Mouse (Mus musculus) hindbrain, embryonic 14.5 days (tissue): ENCODE measurements around the gene Pex19. TPM values are rescaled to one million over a fixed set of nuclear protein-coding genes. Genes with fewer than 3 reads are reported as not detected.

ENCODE experiments used
- ATAC-seq: fragments of 200-750 bp; cut with Nextera tagmentation; 2 replicates; pipeline ENCODE4 v1.8.0; 2017; ENCODE audit warnings: moderate number of reproducible peaks, mild to moderate bottlenecking, moderate TSS enrichment, moderate library complexity; ENCODE audit not compliant: low FRiP score
- DNase-seq: peaks from one replicate; pipeline ENCODE4 v3.0.0-alpha.2; 2015; ENCODE audit warnings: low spot score
- H3K27ac ChIP-seq: fragments of 300-500 bp; sonication (generic); 2 replicates; pipeline ENCODE4 v1.5.1; 2014; ENCODE audit warnings: mild to moderate bottlenecking, moderate library complexity
- H3K27me3 ChIP-seq: fragments of 300-500 bp; sonication (generic); 2 replicates; pipeline ENCODE4 v1.6.1; 2014; ENCODE audit warnings: mild to moderate bottlenecking, low read length, mixed read lengths; ENCODE audit not compliant: control insufficient read depth, insufficient read depth
- H3K36me3 ChIP-seq: fragments of 300-500 bp; sonication (generic); replicated peaks from 2 replicates; pipeline ENCODE4 v1.6.1; 2014; ENCODE audit not compliant: control insufficient read depth, insufficient read depth
- H3K4me1 ChIP-seq: fragments of 300-500 bp; sonication (generic); replicated peaks from 2 replicates; pipeline ENCODE4 v1.6.1; 2014; ENCODE audit warnings: antibody characterized with exemption, low read length, mixed read lengths; ENCODE audit not compliant: control insufficient read depth, insufficient read depth
- H3K4me2 ChIP-seq: fragments of 300-500 bp; sonication (generic); replicated peaks from 2 replicates; pipeline ENCODE4 v1.6.1; 2014; ENCODE audit warnings: mild to moderate bottlenecking, moderate library complexity
- H3K4me3 ChIP-seq: fragments of 300-500 bp; sonication (generic); replicated peaks from 2 replicates; pipeline ENCODE4 v1.5.1; 2014; ENCODE audit warnings: mild to moderate bottlenecking, low read length
- H3K9ac ChIP-seq: fragments of 300-500 bp; sonication (generic); 2 replicates; pipeline ENCODE4 v1.6.1; 2014
- H3K9me3 ChIP-seq: fragments of 300-500 bp; sonication (generic); 2 replicates; pipeline ENCODE4 v1.6.1; 2016; ENCODE audit warnings: low read length; ENCODE audit not compliant: control insufficient read depth
- WGBS: fragments of 180-500 bp; shearing (Covaris S2); extraction: QIAGEN DNeasy Blood & Tissue Kit; methylation state at CpG from one replicate; pipeline ENCODE4 v1.1.7; 2014; 5-methylcytosine and 5-hydroxymethylcytosine counted together
- polyA plus RNA-seq: library from polyadenylated mRNA; unstranded; fragments of >200 nt; fragmentation: Nextera tagmentation; extraction: Ambion mirVana; gene quantifications from 2 replicates; pipeline ENCODE4 v1.2.1, GENCODE M21; 2014

The Pex19 gene
- 150 and 153 TPM in 2 replicates for polyA plus RNA-seq

DNA sequence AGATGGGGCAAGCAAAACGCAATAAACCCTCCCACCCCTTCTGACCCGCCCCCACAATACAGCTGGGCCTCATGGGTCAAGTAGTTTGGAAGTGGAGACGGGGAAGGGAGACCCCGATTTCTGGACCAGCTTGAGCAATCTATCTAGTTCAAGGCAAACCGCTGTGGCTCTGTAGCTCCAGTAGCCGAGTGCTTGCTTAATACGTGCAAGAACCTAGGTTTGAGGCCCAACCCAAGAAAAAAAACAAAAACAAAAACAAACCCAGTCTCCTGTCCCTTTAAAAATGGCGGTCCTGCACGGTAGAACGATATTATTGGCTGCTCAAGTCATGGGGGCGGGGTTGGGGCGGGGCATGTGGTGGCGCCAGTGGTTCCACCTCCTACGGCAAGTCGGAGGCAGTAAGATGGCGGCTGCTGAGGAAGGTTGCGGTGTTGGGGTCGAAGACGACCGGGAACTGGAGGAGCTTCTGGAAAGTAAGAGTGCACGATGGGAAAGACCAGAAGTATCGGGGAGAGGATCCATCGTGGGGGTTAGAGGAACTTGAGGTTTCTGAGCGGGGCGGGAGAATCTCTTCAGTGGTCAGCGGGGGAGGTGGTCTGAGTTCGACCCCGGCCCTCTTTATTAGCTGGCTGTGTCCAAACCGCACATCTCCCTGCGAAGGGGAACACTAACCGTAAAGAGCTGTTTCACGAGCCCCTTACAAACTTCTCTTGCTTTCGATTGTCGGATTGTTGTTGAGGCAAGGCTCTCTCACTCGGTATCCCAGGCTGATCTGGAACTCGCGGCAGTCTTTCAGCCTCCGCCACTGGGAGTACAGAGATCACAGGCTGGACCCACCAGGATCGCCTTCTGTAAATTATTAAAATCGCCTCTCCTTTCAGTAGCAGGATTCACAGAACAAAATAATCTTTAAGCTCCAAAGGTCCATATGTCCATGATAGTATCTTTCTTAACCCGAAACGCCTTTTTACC is at the start of gene Pex19:
Pex19 (plus strand) TSS at position 380 of the 972 bp plus-strand sequence.
- Histone ChIP-seq H3K4me3 (peak within 1 kb of the TSS; percentile 77), H3K9me3 (no peaks in the 10 kb centered on the region), H3K27me3 (no peaks in the 10 kb centered on the region), H3K36me3 (peaks cover 55% of the 10 kb centered on the region), H3K27ac (no peak within 1 kb of the TSS), H3K4me2 (peak within 1 kb of the TSS; percentile 76), H3K9ac (peak within 1 kb of the TSS; percentile 80), H3K4me1 (peaks cover 8% of the 10 kb centered on the region)
- peak; percentile 98 for ATAC-seq
- peak; percentile 91 for DNase-seq
- WGBS, result 1% methylated on average over 42 of the region's 42 CpGs

DNA sequence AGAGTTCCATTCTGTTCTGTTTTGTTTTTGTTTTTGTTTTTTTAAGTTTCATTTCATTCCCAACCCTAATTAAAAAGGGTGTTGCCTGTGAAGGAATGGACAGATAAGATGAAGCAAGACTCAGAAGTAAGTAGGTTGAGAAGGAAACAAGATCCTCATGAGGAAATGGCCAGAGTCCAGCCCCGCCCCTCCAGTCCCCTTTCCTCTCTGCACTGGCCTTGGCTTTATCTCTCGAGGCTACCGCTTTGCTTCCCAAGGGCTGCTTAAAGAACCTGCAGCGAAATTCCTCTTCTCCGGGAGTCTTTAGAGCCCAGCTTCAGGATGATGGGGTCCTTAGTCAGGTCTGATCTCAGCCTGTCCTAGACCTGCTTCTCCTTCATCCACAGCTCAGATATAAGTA is 48.6 kb upstream of the Pex19 start:
- Histone ChIP-seq H3K36me3 (peaks cover 69% of the 10 kb centered on the region), H3K9me3 (no peaks in the 10 kb centered on the region), H3K4me1 (peaks cover 8% of the 10 kb centered on the region), H3K27ac (no peak overlapping the region), H3K4me2 (no peak overlapping the region), H3K27me3 (no peaks in the 10 kb centered on the region), H3K4me3 (no peak overlapping the region), H3K9ac (no peak overlapping the region)
- DNase-seq (no peak), ATAC-seq (no peak)
- 80% methylated on average over 5 of the region's 5 CpGs for WGBS

DNA sequence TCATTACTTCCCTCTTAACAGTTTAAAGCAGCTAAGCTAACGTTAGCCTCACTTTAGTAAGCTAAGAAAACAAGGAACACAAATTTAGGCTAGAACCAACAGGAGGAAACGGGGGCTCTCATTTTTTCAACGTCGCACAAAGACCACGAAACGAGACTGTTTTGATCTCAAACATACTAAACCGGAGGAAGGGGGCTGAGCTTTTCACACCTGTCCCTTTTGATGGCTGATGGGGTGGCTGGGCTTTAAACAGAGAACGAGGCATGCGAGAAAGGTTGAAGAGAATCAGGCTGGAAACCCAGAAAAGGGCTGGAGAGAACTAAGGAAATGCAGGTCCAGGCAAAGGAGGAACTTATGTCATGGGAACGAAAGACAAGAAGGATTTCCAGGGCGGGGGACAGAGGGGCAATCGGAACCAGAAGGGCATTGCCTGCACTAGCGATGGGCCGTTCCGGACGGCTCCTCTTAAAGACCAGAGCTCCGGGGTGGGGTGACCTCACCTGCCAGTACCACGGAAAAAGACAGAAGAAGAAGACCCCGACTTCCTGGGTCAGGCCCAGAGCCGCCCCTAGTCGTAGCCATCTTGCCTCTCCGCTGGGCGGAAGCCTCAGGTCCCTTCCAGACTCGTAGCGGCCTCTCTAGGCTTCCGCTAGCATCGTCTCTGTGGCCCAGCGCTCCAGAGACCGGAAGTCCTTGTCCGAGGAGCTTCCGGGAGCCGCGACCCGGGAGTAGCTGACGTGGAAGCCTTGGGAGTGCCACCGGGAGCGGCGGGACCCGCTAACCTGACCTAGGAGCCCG is 44.3 kb upstream of the Pex19 start, which contains the start of the genes Copa and Ncstn:
Copa (plus strand) TSS at position 429 of the 798 bp plus-strand sequence.
Ncstn (minus strand) TSS at position 695 of the 798 bp plus-strand sequence.
- under 1% methylated on average over 40 of the region's 40 CpGs for WGBS
- Histone ChIP-seq H3K9ac (peak within 1 kb of the TSS; percentile 89), H3K27ac (peak within 1 kb of the TSS; percentile 88), H3K9me3 (no peaks in the 10 kb centered on the region), H3K4me2 (peak within 1 kb of the TSS; percentile 79), H3K4me3 (peak within 1 kb of the TSS; percentile 74), H3K27me3 (no peaks in the 10 kb centered on the region), H3K4me1 (peaks cover 22% of the 10 kb centered on the region), H3K36me3 (peaks cover 27% of the 10 kb centered on the region)
- ATAC-seq, result peak; percentile 99
- peak; percentile 95 for DNase-seq

DNA sequence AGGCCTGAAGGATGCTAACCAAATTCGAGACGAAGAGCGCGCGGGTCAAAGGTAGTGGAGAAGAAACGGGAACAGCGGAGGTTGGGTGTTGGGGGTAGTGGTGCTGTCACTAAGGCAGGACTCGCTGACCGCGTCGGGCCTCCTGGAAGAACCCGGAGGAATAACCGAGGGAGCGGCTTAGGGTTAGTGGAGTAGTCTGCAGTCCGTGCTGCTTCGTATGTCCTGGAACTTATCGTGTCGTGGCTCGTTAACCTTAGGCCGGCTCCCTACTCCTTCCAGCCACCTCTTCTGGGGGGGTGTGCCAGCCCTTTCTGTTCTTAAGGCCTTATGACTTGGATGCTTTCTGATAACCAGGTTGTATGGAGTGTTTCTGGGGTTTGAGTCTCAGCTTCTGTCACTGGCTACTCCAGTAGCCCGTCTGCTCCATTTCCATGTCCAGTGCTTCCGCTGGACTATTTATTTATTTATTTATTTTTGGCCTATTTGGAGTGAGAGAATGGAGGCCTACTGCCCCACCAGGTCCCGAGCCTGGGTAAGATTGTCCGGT is 43.6 kb upstream of the Pex19 start:
- no peaks in the 10 kb centered on the region for H3K27me3 ChIP-seq
- DNase-seq, result no peak
- WGBS, result 3% methylated on average over 22 of the region's 24 CpGs

DNA sequence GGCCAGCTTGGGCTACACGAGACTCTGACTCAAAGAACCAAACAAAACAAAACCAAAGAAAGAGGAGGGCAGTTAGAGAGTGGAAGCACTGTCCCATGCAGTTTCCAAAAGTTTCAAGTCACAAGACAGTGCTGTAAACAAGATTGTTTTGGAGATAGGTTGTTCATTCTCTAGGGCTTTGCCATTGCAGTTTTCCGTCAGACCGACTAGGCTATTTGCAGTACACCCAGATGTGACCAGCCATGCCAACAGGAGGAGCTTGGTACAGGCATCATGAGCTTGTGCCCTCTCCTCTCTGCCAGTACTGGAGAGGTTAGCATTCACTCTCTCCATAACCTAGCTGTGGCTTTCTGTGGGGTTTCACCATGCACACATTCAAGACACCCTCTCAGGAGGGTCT is 33.0 kb upstream of the Pex19 start:
- 56% methylated on average over 3 of the region's 3 CpGs for WGBS

More for the DNA sequence above, 43.6 kb upstream of the Pex19 start:
- Histone ChIP-seq H3K4me1 (peaks cover 22% of the 10 kb centered on the region), H3K4me2 (peak overlapping the region; percentile 79), H3K4me3 (peak overlapping the region; percentile 74), H3K9ac (peak overlapping the region; percentile 89), H3K36me3 (peaks cover 22% of the 10 kb centered on the region), H3K9me3 (no peaks in the 10 kb centered on the region), H3K27ac (peak overlapping the region; percentile 50; the same call in 1 of the 2 replicates)
- ATAC-seq, result no peak

DNA sequence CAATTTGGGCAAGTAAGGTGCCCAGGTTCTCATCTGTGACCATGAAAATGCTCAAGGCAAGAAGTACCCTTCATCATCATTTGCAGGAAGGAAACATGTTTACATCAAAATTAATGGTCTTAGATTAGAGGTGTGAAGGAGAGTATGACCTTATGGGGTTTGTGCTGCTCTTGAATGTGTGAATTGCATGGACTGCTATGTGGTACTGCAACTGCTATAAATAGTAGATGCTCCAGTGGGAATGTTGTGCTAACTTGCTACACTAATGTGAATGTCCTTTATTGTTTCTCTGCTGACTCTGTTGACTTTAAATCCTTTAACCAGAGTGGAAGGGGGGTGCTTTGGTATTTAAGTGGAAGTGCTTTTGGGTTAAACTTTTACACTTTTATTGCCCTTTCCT is 32.3 kb upstream of the Pex19 start:
- DNase-seq (no peak), ATAC-seq (no peak)
- Histone ChIP-seq H3K9me3 (no peaks in the 10 kb centered on the region), H3K4me2 (no peak overlapping the region), H3K9ac (no peak overlapping the region), H3K36me3 (peaks cover 85% of the 10 kb centered on the region), H3K27ac (no peak overlapping the region), H3K4me1 (no peaks in the 10 kb centered on the region), H3K4me3 (no peak overlapping the region), H3K27me3 (no peaks in the 10 kb centered on the region)

More for the DNA sequence above, 33.0 kb upstream of the Pex19 start:
- Histone ChIP-seq H3K27me3 (no peaks in the 10 kb centered on the region), H3K36me3 (peaks cover 88% of the 10 kb centered on the region), H3K9me3 (no peaks in the 10 kb centered on the region), H3K4me2 (no peak overlapping the region), H3K4me1 (no peaks in the 10 kb centered on the region), H3K9ac (no peak overlapping the region), H3K27ac (no peak overlapping the region), H3K4me3 (no peak overlapping the region)
- ATAC-seq (no peak), DNase-seq (no peak)

DNA sequence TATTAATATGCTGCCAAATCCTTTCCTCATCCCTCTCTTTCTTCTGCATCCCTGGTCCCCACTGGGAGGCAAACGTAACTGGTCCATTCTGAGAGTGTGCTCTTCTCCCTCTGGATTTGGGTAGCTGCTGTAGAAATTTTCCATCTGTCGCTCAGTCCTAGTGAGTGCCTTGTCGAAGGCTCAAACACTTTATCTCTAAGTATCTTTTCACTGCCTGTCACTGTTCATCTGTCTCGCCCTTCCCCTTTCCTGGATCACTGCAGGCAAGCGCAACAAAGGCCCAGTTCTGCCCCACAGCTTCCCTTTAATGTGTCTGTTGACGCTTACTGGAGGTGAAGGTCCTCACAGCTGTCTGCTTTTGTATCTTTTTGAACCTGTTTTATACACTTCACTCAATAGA is 31.4 kb upstream of the Pex19 start:
- no peaks in the 10 kb centered on the region for H3K4me1 ChIP-seq
- H3K27ac ChIP-seq, result 0 out of 2 replicates have a peak overlapping the region, but pooled peaks have one; percentile 1
- no peaks in the 10 kb centered on the region for H3K27me3 ChIP-seq
- H3K9ac ChIP-seq, result no peak overlapping the region; the same call in 1 of the 2 replicates
- no peak for ATAC-seq
- no peak overlapping the region for H3K4me3 ChIP-seq
- 22% methylated on average over 6 of the region's 6 CpGs for WGBS
- no peaks in the 10 kb centered on the region for H3K9me3 ChIP-seq
- peaks cover 85% of the 10 kb centered on the region for H3K36me3 ChIP-seq
- H3K4me2 ChIP-seq, result no peak overlapping the region
- no peak for DNase-seq

DNA sequence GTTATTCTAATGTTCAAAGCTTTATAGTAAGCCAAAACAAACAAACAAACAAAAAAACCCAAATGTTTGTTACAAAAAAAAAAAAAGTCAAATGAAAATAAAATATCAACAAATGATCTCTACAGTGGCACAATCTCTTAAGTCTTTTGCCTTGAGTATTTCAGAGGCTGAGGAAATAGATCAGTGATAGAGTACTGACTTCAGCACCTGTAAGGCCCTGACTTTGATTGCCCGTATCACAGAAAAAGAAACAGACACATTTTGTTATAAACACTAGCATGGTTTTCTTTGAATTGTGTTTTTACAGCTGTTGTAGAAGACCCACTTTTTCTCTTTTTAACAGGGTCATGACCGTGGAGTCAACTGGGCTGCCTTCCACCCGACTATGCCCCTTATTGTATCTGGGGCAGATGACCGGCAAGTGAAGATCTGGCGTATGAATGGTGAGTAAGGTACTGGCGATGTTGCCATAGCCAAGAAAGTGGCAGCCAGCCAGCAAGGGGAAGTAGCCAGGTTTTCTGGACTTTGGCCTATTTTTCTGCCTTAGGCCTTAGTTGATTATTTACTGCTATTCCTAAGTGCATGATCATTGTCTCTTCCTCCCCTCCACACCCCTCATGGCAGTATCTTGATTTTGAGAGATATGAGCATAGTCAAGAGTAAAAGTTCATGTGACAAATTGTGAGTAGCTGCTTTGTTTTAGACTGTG is 27.1 kb upstream of the Pex19 start:
- DNase-seq, result no peak
- Histone ChIP-seq H3K4me1 (no peaks in the 10 kb centered on the region), H3K27me3 (no peaks in the 10 kb centered on the region), H3K4me2 (no peak overlapping the region), H3K9ac (no peak overlapping the region), H3K9me3 (no peaks in the 10 kb centered on the region), H3K36me3 (peaks cover 87% of the 10 kb centered on the region), H3K27ac (no peak overlapping the region), H3K4me3 (no peak overlapping the region)
- ATAC-seq, result no peak
- WGBS, result 80% methylated on average over 6 of the region's 6 CpGs
